Mouse (Mus musculus) testis, postnatal 14 days (tissue): Measurements from ENCODE around the gene Synj2.

Source experiments
- DNase-seq: peaks from one replicate; pipeline ENCODE4 v3.0.0; 2021; ENCODE audit warnings: low spot score

The Synj2 gene

GRCm38 (mm10) chr17:5975099-5975977, 34.3 kb downstream of the Synj2 start:
- DNase-seq = peak; percentile 41

- DNase-seq = no peak
Measured at GRCm38 (mm10) chr17:5976221-5977055, 35.4 kb downstream of the Synj2 start.

GRCm38 (mm10) chr17:5977056-5977920, 36.2 kb downstream of the Synj2 start:
- DNase-seq = no peak

GRCm38 (mm10) chr17:5977921-5978504, 36.9 kb downstream of the Synj2 start:
- DNase-seq = no peak

GRCm38 (mm10) chr17:5978505-5979077, 37.5 kb downstream of the Synj2 start:
- no peak for DNase-seq

- no peak for DNase-seq
Measured at GRCm38 (mm10) chr17:5980860-5981259, 39.8 kb downstream of the Synj2 start.

GRCm38 (mm10) chr17:5983150-5983549, 42.1 kb downstream of the Synj2 start:
- DNase-seq = no peak

- no peak for DNase-seq
Measured at GRCm38 (mm10) chr17:5983901-5984300, 42.8 kb downstream of the Synj2 start.

GRCm38 (mm10) chr17:5984700-5985231, 43.7 kb downstream of the Synj2 start:
- no peak for DNase-seq

- DNase-seq = no peak
Measured at GRCm38 (mm10) chr17:5985271-5985670, 44.2 kb downstream of the Synj2 start.

GRCm38 (mm10) chr17:5987271-5988056, 46.4 kb downstream of the Synj2 start:
- no peak for DNase-seq

GRCm38 (mm10) chr17:5988102-5988501, 47.0 kb downstream of the Synj2 start:
- DNase-seq = no peak

GRCm38 (mm10) chr17:5992866-5993580, 51.9 kb downstream of the Synj2 start:
- no peak for DNase-seq

GRCm38 (mm10) chr17:5993581-5994260, 52.6 kb downstream of the Synj2 start:
- no peak for DNase-seq

- no peak for DNase-seq
Measured at GRCm38 (mm10) chr17:5994606-5995005, 53.5 kb downstream of the Synj2 start.

GRCm38 (mm10) chr17:5996589-5996988, 55.5 kb downstream of the Synj2 start:
- no peak for DNase-seq

- peak; percentile 84 for DNase-seq
Measured at GRCm38 (mm10) chr17:5997380-5998234, 56.5 kb downstream of the Synj2 start.

- DNase-seq = no peak
Measured at GRCm38 (mm10) chr17:5998235-5998500, 57.1 kb downstream of the Synj2 start.
